Mouse (Mus musculus): Measurements from ENCODE around the gene Timm10b. TPM values are rescaled to one million over a fixed set of nuclear protein-coding genes. Genes with fewer than 3 reads are reported as not detected.
A peak's percentile ranks its signal among the peaks of the same experiment; 100 is the strongest.

Timm10b gene
- polyA plus RNA-seq, 1 experiment = 110 TPM

GRCm38 (mm10) chr7:105638776-105639175, 1.1 kb upstream of the Timm10b start:
- Histone ChIP-seq H3K4me3 (replicated peaks; ENCODE audit: extremely low read depth, low read depth, low read length) (no peak overlapping the region), H3K4me1 (ENCODE audit: control insufficient read depth, insufficient read depth, low read length) (peaks cover 7% of the 10 kb centered on the region)
- no peak for DNase-seq
- TF ChIP-seq CTCF (IDR thresholded peaks at IDR 0.05; ENCODE audit: insufficient read depth, low read length) = no peak
- no peak for TF ChIP-seq POLR2A (IDR thresholded peaks at IDR 0.05; ENCODE audit: borderline replicate concordance, extremely low read depth, low read depth, low read length)
- WGBS = 89% methylated on average over 6 of the region's 6 CpGs

- 36% methylated on average over 9 of the region's 9 CpGs for WGBS
- peaks cover 7% of the 10 kb centered on the region for H3K4me1 ChIP-seq (ENCODE audit: control insufficient read depth, insufficient read depth, low read length)
- no peak for DNase-seq
- H3K4me3 ChIP-seq (replicated peaks; ENCODE audit: extremely low read depth, low read depth, low read length) = no peak overlapping the region
- TF ChIP-seq CTCF (IDR thresholded peaks at IDR 0.05; ENCODE audit: insufficient read depth, low read length) (no peak), POLR2A (IDR thresholded peaks at IDR 0.05; ENCODE audit: borderline replicate concordance, extremely low read depth, low read depth, low read length) (no peak)
Observed at GRCm38 (mm10) chr7:105639304-105639703, 552 bp upstream of the Timm10b start.

GRCm38 (mm10) chr7:105640233-105640893, 507 bp downstream of the Timm10b start, which contains the start of the genes Arfip2 and Gm45799:
Gene Arfip2 (minus strand): TSS chr7:105640416.
Gene Gm45799 (plus strand): TSS chr7:105640552.
- under 1% methylated on average over 45 of the region's 45 CpGs for WGBS
- TF ChIP-seq CTCF (IDR thresholded peaks at IDR 0.05; ENCODE audit: insufficient read depth, low read length) (no peak), POLR2A (IDR thresholded peaks at IDR 0.05; ENCODE audit: borderline replicate concordance, extremely low read depth, low read depth, low read length) (peak; percentile 94; the same call in 1 of the 2 replicates)
- Histone ChIP-seq H3K4me3 (replicated peaks; ENCODE audit: extremely low read depth, low read depth, low read length) (peak within 1 kb of the TSS; percentile 95), H3K4me1 (ENCODE audit: control insufficient read depth, insufficient read depth, low read length) (peaks cover 7% of the 10 kb centered on the region)
- peak; percentile 98 for DNase-seq

DNA sequence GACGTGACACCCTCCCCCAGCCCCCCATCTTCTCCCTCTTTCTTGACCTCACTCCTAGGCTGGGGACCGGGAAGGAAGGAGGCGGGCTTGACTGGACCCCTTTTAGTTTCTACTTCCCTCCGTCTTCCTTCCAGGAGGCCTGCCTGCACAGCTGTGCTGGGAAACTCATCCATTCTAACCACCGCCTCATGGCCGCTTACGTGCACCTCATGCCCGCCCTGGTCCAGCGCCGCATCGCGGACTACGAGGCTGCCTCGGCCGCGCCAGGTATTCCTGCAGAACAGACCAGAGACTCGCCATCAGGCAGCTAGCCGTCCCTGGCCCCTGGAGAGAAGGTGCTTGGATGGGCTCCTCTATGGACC, 1.0 kb downstream of the Timm10b start:
- H3K4me1 ChIP-seq (ENCODE audit: control insufficient read depth, insufficient read depth, low read length) = peaks cover 7% of the 10 kb centered on the region
- peak overlapping the region; percentile 91 for H3K4me3 ChIP-seq (replicated peaks; ENCODE audit: extremely low read depth, low read depth, low read length)
- under 1% methylated on average over 18 of the region's 18 CpGs for WGBS
- TF ChIP-seq CTCF (IDR thresholded peaks at IDR 0.05; ENCODE audit: insufficient read depth, low read length) (no peak), POLR2A (IDR thresholded peaks at IDR 0.05; ENCODE audit: borderline replicate concordance, extremely low read depth, low read depth, low read length) (no peak)
- peak; percentile 35 for DNase-seq

GRCm38 (mm10) chr7:105641936-105642335, 2.1 kb downstream of the Timm10b start:
- WGBS = 35% methylated on average over 3 of the region's 3 CpGs
- TF ChIP-seq CTCF (IDR thresholded peaks at IDR 0.05; ENCODE audit: insufficient read depth, low read length) = no peak
- no peak for TF ChIP-seq POLR2A (IDR thresholded peaks at IDR 0.05; ENCODE audit: borderline replicate concordance, extremely low read depth, low read depth, low read length)
- DNase-seq = no peak
- no peak overlapping the region for H3K4me3 ChIP-seq (replicated peaks; ENCODE audit: extremely low read depth, low read depth, low read length)
- peaks cover 7% of the 10 kb centered on the region for H3K4me1 ChIP-seq (ENCODE audit: control insufficient read depth, insufficient read depth, low read length)

DNA sequence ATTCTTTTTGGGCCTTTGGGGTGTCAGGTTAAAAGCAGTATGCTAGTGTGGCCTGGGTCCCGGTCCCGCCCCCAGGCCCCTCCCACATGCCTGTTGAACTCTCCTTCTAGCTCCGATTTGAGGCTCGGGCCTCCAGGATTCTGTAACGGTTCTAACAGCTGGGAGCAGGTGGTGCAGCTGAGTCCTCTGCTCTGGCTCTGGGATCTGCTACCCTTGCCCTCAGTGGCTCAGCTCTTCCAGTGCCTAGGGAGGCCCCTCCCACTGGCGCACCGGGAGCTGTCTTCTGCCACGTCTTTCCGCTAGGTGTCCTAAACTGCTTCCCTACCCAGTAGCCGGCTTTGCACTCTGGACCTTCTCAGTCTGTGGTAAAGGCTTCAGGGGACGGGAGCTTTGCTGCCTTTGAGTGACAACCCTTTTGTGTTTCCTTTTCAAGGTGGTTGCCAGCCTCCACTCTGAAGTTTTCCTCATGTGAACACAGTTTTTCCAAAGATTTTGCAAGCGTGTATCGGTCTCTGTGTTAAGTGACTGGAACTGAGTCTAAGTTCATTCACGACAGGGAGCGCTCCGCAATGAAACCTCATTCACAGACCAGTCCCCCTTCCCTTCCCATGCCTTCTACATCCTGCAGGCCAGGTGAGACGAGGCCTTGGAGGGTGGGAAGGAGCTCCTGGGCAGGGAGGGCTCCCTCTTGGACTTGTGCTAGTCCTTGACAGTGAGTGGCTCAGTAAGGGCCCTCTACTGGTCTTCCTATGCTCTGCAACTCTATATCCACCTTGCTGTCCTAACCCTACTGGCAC, 11.0 kb downstream of the Timm10b start, which contains the start of gene Dnhd1:
Dnhd1 (plus strand) TSS at position 189 of the 797 bp plus-strand sequence.
- DNase-seq = peak; percentile 77
- Histone ChIP-seq H3K4me3 (replicated peaks; ENCODE audit: extremely low read depth, low read depth, low read length) (peak within 1 kb of the TSS; percentile 57), H3K4me1 (ENCODE audit: control insufficient read depth, insufficient read depth, low read length) (no peaks in the 10 kb centered on the region; the same call in 1 of the 2 replicates)
- WGBS = under 1% methylated on average over 17 of the region's 17 CpGs
- peak; percentile 67 for TF ChIP-seq CTCF (IDR thresholded peaks at IDR 0.05; ENCODE audit: insufficient read depth, low read length)
- TF ChIP-seq POLR2A (IDR thresholded peaks at IDR 0.05; ENCODE audit: borderline replicate concordance, extremely low read depth, low read depth, low read length) = no peak; the same call in 1 of the 2 replicates

GRCm38 (mm10) chr7:105685541-105686197, 45.8 kb downstream of the Timm10b start:
- 28% methylated on average over 13 of the region's 13 CpGs for WGBS

GRCm38 (mm10) chr7:105690875-105691274, 51.0 kb downstream of the Timm10b start:
- no peak for TF ChIP-seq POLR2A (IDR thresholded peaks at IDR 0.05; ENCODE audit: borderline replicate concordance, extremely low read depth, low read depth, low read length)
- no peak for TF ChIP-seq CTCF (IDR thresholded peaks at IDR 0.05; ENCODE audit: insufficient read depth, low read length)
- DNase-seq = no peak
- Histone ChIP-seq H3K4me3 (replicated peaks; ENCODE audit: extremely low read depth, low read depth, low read length) (no peak overlapping the region), H3K4me1 (ENCODE audit: control insufficient read depth, insufficient read depth, low read length) (no peaks in the 10 kb centered on the region)
- WGBS = 52% methylated on average over 1 of the region's 1 CpGs

More at GRCm38 (mm10) chr7:105685541-105686197, 45.8 kb downstream of the Timm10b start:
- TF ChIP-seq CTCF (IDR thresholded peaks at IDR 0.05; ENCODE audit: insufficient read depth, low read length) (no peak), POLR2A (IDR thresholded peaks at IDR 0.05; ENCODE audit: borderline replicate concordance, extremely low read depth, low read depth, low read length) (no peak)
- H3K4me1 ChIP-seq (ENCODE audit: control insufficient read depth, insufficient read depth, low read length) = no peaks in the 10 kb centered on the region
- no peak overlapping the region for H3K4me3 ChIP-seq (replicated peaks; ENCODE audit: extremely low read depth, low read depth, low read length)
- no peak for DNase-seq

Other genes starting within 250 kb of the Timm10b start
- 46.7 and 57.9 TPM in 2 replicates for gene Fam160a2, start 240.0 kb upstream of the Timm10b start, polyA plus RNA-seq (2012; rRNA removed)
- gene Cnga4, start 235.5 kb upstream of the Timm10b start, polyA plus RNA-seq (2012; rRNA removed) = 0.12 and 0.14 TPM in 2 replicates
- not detected in 2 replicates for gene Cckbr, start 214.3 kb upstream of the Timm10b start, polyA plus RNA-seq (2012; rRNA removed)
- gene Cavin3, start 157.8 kb upstream of the Timm10b start, polyA plus RNA-seq (2012; rRNA removed) = 52.5 and 76.9 TPM in 2 replicates
- gene Smpd1, start 85.7 kb upstream of the Timm10b start, polyA plus RNA-seq (2012; rRNA removed) = 80.7 and 90.0 TPM in 2 replicates
- 185 and 193 TPM in 2 replicates for gene Apbb1, start 58.4 kb upstream of the Timm10b start, polyA plus RNA-seq (2012; rRNA removed)
- gene Hpx, start 39.9 kb upstream of the Timm10b start, polyA plus RNA-seq (2012; rRNA removed) = 2.6 and 3.8 TPM in 2 replicates
- gene Trim3, start 6.5 kb upstream of the Timm10b start, polyA plus RNA-seq (2012; rRNA removed) = 163 TPM in 2 replicates
- gene Arfip2, start 360 bp downstream of the Timm10b start, polyA plus RNA-seq (2012; rRNA removed) = 63.9 and 71.2 TPM in 2 replicates
- 243 and 295 TPM in 2 replicates for gene Gm45799, start 496 bp downstream of the Timm10b start, polyA plus RNA-seq (2012; rRNA removed)
- gene Dnhd1, start 10.8 kb downstream of the Timm10b start, polyA plus RNA-seq (2012; rRNA removed) = 1.8 and 2.4 TPM in 2 replicates
- gene Ilk, start 96.5 kb downstream of the Timm10b start, polyA plus RNA-seq (2012; rRNA removed) = 159 and 195 TPM in 2 replicates
- 7.5 and 8.4 TPM in 2 replicates for gene Rrp8, start 97.3 kb downstream of the Timm10b start, polyA plus RNA-seq (2012; rRNA removed)
- gene Taf10, start 104.3 kb downstream of the Timm10b start, polyA plus RNA-seq (2012; rRNA removed) = 276 and 345 TPM in 2 replicates
- gene Tpp1, start 112.2 kb downstream of the Timm10b start, polyA plus RNA-seq (2012; rRNA removed) = 141 and 187 TPM in 2 replicates
- gene Dchs1, start 147.6 kb downstream of the Timm10b start, polyA plus RNA-seq (2012; rRNA removed) = 13.9 and 14.8 TPM in 2 replicates
- gene Mrpl17, start 171.0 kb downstream of the Timm10b start, polyA plus RNA-seq (2012; rRNA removed) = 142 and 172 TPM in 2 replicates

All from lung, adult 2 months (tissue).